Mouse (Mus musculus) liver, embryonic 12.5 days (tissue): ENCODE measurements at regions not wholly inside any gene's neighbourhood (a gene's known extent, or its start where the extent isn't known, plus 50 kb on each side); places are given as distances from the start of the nearest gene placed in this dataset.

Experiments used
- ATAC-seq: fragments of 200-750 bp; cut with Nextera tagmentation; 2 replicates; pipeline ENCODE4 v1.8.0; 2017; ENCODE audit warnings: moderate number of reproducible peaks, mild to moderate bottlenecking, moderate library complexity
- H3K27ac ChIP-seq: fragments of 300-500 bp; sonication (generic); 2 replicates; pipeline ENCODE4 v1.5.1; 2016; ENCODE audit warnings: mild to moderate bottlenecking
- H3K27me3 ChIP-seq: fragments of 300-500 bp; sonication (generic); replicated peaks from 2 replicates; pipeline ENCODE4 v1.6.1; 2016; ENCODE audit warnings: mild to moderate bottlenecking, moderate library complexity
- H3K36me3 ChIP-seq: fragments of 300-500 bp; sonication (generic); 2 replicates; pipeline ENCODE4 v1.6.1; 2016; ENCODE audit warnings: mild to moderate bottlenecking, moderate library complexity
- H3K4me1 ChIP-seq: fragments of 300-500 bp; sonication (generic); 2 replicates; pipeline ENCODE4 v1.6.1; 2016
- H3K4me2 ChIP-seq: fragments of 300-500 bp; sonication (generic); 2 replicates; pipeline ENCODE4 v1.6.1; 2016; ENCODE audit warnings: mild to moderate bottlenecking, moderate library complexity
- H3K4me3 ChIP-seq: fragments of 300-500 bp; sonication (generic); 2 replicates; pipeline ENCODE4 v1.5.1; 2016; ENCODE audit warnings: mild to moderate bottlenecking, moderate library complexity
- H3K9ac ChIP-seq: fragments of 300-500 bp; sonication (generic); 2 replicates; pipeline ENCODE4 v1.6.1; 2016; ENCODE audit warnings: mild to moderate bottlenecking, moderate library complexity
- H3K9me3 ChIP-seq: fragments of 300-500 bp; sonication (generic); replicated peaks from 2 replicates; pipeline ENCODE4 v1.6.1; 2016; ENCODE audit warnings: mild to moderate bottlenecking, moderate library complexity
- WGBS: fragments of 180-500 bp; shearing (Covaris S2); methylation state at CpG from one replicate; pipeline ENCODE4 v1.1.7; 2016; ENCODE audit not compliant: insufficient replicate concordance; 5-methylcytosine and 5-hydroxymethylcytosine counted together

DNA sequence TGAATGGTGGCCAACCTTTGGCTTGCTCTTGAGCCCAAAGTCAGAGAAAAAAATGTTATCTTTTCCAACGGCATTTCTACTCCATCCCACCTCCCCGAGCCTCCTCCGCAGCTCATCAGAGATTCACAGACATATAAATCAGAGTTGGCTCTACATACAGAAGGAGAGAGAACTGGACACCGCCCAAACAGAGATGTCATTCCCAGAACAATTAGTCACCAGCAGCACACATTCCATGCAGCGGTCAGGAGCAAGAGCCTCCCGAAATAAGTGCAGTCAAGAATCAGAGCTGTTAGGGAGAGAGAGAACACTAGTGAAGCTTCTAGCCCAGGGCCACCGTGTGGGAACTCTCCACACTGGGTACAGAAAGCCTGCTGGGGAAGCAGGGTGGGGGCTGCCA lies 121.2 kb upstream of the Dyrk2 start:
- no peak for ATAC-seq
- WGBS = 68% methylated on average over 7 of the region's 7 CpGs
- H3K9ac ChIP-seq = no peak overlapping the region

DNA sequence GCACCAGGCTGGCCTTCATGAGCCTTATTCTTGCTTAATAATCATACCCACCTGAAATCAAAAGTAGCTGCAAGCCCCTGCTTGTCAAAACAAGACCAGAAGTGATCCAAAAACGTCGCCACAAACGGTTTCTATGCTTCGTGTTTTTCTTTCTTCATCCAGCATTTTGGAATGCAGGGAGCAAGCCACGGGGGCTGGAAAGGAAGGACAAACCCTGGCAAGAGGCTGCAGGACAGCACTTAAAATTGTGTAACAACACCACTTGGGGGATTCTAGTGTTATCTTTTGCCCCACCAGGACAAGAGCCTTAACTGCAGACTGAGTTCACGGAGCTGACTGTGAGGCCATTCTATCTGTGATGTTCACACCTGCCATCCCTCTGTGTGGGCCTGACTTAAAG lies 120.5 kb upstream of the Dyrk2 start:
- H3K4me2 ChIP-seq = no peak overlapping the region
- WGBS = 65% methylated on average over 6 of the region's 6 CpGs
- no peaks in the 10 kb centered on the region for H3K4me1 ChIP-seq
- H3K36me3 ChIP-seq = no peaks in the 10 kb centered on the region
- no peak overlapping the region for H3K9ac ChIP-seq
- no peak for ATAC-seq
- no peaks in the 10 kb centered on the region for H3K27me3 ChIP-seq
- no peak overlapping the region for H3K4me3 ChIP-seq
- H3K9me3 ChIP-seq = no peaks in the 10 kb centered on the region
- no peak overlapping the region for H3K27ac ChIP-seq

More for the DNA sequence above, 121.2 kb upstream of the Dyrk2 start:
- Histone ChIP-seq H3K4me1 (no peaks in the 10 kb centered on the region), H3K4me2 (no peak overlapping the region), H3K4me3 (no peak overlapping the region), H3K36me3 (no peaks in the 10 kb centered on the region), H3K27ac (no peak overlapping the region), H3K27me3 (no peaks in the 10 kb centered on the region), H3K9me3 (no peaks in the 10 kb centered on the region)

DNA sequence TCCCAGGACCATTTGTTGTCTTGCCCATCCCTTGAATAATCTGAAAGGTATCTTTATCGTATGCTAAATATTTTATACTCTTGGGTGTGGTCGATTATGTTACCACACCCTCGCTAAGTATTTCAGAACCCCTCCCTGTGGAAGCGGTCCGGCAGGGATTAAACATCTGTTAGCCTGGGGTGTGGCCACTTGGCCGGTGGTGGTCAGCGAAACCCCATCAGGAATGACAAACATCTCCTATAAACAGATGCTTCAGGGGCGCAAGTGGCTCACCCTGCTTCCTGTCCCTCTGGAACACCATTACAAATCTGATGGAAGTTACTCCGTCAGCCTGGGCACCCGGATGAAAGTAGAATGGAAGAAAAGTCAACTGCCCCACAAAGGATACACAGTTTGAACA lies 119.8 kb upstream of the Dyrk2 start:
- no peaks in the 10 kb centered on the region for H3K4me1 ChIP-seq
- H3K27ac ChIP-seq = no peak overlapping the region
- H3K36me3 ChIP-seq = no peaks in the 10 kb centered on the region
- H3K9me3 ChIP-seq = no peaks in the 10 kb centered on the region
- H3K27me3 ChIP-seq = no peaks in the 10 kb centered on the region
- H3K4me2 ChIP-seq = no peak overlapping the region
- ATAC-seq = no peak
- no peak overlapping the region for H3K9ac ChIP-seq
- 71% methylated on average over 10 of the region's 10 CpGs for WGBS
- no peak overlapping the region for H3K4me3 ChIP-seq

DNA sequence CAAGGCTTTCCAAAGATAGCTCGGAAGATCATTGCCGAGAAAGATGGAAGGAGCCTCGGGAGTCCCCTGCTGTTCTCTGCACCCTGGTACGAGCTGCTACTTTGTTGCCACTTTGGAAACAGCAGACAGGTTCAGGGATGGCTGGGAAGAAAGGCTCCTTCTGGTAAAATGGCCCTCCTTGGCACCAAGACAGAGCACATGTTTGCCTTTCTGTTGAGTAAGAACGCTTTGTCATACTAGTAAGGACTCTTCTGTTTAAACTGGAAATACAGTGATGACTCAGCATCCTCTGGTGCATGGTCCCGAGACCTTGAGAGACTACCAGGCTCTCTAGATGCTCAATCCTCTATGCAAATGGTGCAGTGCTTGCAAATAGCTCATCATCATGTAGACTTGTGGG lies 118.2 kb upstream of the Dyrk2 start:
- Histone ChIP-seq H3K9me3 (peaks cover 13% of the 10 kb centered on the region), H3K9ac (no peak overlapping the region), H3K4me1 (no peaks in the 10 kb centered on the region), H3K27me3 (no peaks in the 10 kb centered on the region), H3K4me2 (no peak overlapping the region), H3K4me3 (no peak overlapping the region), H3K36me3 (no peaks in the 10 kb centered on the region), H3K27ac (no peak overlapping the region)
- WGBS = 76% methylated on average over 6 of the region's 6 CpGs
- no peak for ATAC-seq

DNA sequence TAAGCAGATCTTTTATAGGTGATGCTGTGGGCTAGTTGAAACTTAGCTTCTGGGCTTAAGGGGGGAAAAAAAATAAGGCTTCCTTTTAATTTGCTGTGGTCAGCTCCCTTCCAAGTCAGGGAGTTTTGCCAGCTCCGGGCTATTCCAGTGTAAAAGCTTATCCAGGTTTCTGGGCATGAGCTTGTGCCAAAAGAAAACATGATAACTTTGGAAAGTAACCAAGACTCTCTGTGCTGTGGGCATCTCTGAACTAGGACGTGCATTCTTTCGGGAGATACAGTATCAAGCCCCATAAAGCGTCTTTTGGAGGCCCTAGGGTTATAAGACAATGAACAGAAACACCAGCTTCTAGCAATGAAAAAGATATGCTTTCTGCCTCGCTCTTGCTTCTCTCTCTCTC lies 114.6 kb upstream of the Dyrk2 start:
- Histone ChIP-seq H3K4me3 (no peak overlapping the region), H3K27ac (no peak overlapping the region), H3K4me1 (no peaks in the 10 kb centered on the region), H3K9me3 (peaks cover 13% of the 10 kb centered on the region), H3K27me3 (no peaks in the 10 kb centered on the region), H3K9ac (no peak overlapping the region), H3K4me2 (no peak overlapping the region), H3K36me3 (no peaks in the 10 kb centered on the region)
- ATAC-seq = no peak
- WGBS = 83% methylated on average over 5 of the region's 5 CpGs

DNA sequence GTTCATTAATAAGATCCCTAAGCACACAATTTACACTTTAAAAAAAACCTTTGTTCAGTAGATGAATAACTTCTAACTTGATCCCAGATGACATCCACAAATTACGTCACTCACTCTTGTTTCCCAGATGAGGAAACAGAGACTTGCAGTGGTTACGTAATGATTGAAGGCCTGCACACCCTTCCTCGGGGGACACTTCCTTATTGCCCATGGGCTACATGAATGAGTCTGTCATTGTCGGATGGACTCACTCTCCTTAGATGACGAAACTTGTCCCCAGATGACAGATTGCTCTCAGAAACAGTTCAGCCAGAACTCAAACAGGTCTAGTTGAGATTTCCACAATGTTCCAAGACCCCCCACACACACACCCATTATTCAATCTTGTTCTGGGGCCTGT lies 111.4 kb upstream of the Dyrk2 start:
- Histone ChIP-seq H3K4me1 (no peaks in the 10 kb centered on the region), H3K9me3 (peaks cover 13% of the 10 kb centered on the region), H3K4me2 (no peak overlapping the region), H3K9ac (no peak overlapping the region), H3K27ac (no peak overlapping the region), H3K36me3 (no peaks in the 10 kb centered on the region), H3K27me3 (no peaks in the 10 kb centered on the region; the same call in 1 of the 2 replicates), H3K4me3 (no peak overlapping the region)
- no peak for ATAC-seq
- WGBS = 39% methylated on average over 5 of the region's 5 CpGs

DNA sequence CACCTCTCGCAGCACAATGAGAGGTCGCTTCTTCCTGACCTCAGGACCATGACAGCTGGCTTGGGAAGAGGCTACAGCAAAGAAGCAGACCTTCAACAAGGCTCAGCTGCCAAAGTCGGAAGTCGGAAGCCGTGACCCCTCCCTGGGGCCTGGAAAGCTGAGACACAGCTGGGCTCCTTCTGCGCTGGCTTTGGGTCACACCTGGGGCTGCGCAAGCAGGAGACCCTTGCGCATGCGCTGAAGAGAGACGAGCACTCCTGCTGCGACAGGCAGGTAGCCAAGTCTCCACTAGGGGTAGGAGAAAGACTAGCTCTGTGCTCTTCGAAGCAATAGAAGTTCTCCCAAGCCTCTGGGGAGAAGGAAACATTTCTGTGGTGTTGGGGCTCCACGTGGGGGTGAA lies 109.3 kb upstream of the Dyrk2 start:
- no peaks in the 10 kb centered on the region for H3K36me3 ChIP-seq
- no peaks in the 10 kb centered on the region for H3K4me1 ChIP-seq
- H3K9me3 ChIP-seq = peaks cover 10% of the 10 kb centered on the region
- no peak overlapping the region for H3K27ac ChIP-seq
- H3K27me3 ChIP-seq = no peaks in the 10 kb centered on the region; the same call in 1 of the 2 replicates
- no peak overlapping the region for H3K4me2 ChIP-seq
- no peak for ATAC-seq
- H3K9ac ChIP-seq = no peak overlapping the region
- no peak overlapping the region for H3K4me3 ChIP-seq
- WGBS = 41% methylated on average over 13 of the region's 13 CpGs

DNA sequence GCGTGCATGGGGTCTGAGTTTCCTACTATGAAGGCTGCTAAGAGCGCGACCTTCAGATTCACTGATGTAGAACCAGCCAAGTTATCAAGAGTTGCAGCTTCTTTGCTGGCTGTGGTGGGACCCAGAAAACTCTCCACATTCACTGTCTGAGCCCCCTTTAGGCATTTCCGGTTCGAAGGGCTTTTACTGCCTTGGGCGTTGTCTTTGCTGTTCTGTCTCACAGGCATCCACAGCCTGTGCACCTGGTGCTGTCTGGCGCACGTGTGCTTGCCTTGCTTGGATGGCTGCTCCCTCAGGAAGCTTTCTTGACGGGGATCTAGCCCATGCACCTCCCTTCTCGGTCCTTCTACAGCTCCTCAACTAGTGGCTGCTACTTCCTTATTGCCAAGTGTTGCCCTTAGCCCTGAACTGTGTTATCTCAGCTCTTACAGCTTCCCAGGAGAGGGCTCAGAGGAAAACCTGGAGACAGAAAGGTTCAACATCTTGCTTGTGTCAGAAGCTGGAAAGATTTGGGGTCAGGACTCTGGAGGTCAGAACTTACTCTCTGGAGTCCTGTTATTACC lies 108.3 kb upstream of the Dyrk2 start:
- Histone ChIP-seq H3K9ac (no peak overlapping the region), H3K4me2 (no peak overlapping the region), H3K4me3 (no peak overlapping the region), H3K27ac (no peak overlapping the region), H3K27me3 (no peaks in the 10 kb centered on the region; the same call in 1 of the 2 replicates), H3K36me3 (no peaks in the 10 kb centered on the region), H3K4me1 (no peaks in the 10 kb centered on the region), H3K9me3 (no peaks in the 10 kb centered on the region)
- ATAC-seq = no peak
- 61% methylated on average over 10 of the region's 10 CpGs for WGBS

DNA sequence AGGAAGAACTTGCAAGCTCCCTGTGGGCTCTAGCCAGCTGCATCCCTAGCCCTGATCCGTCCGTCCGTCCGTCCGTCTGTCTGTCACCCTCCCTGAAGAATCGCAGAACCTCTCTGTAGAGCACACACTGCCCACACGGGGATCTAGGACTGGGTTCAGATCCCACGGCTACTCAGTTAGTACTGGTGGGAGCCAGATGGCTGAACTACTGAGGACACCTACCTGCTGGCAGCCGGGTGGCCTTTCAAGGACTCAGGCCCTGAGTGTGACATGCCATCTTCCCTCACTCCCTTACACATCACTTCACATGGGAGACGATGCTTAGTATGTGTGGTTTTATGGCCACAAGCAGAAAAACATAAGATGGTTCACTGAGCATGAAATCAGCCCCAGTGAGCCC lies 106.4 kb upstream of the Dyrk2 start:
- no peaks in the 10 kb centered on the region for H3K36me3 ChIP-seq
- WGBS = 81% methylated on average over 10 of the region's 10 CpGs
- H3K27ac ChIP-seq = no peak overlapping the region
- no peak overlapping the region for H3K4me2 ChIP-seq
- H3K9me3 ChIP-seq = no peaks in the 10 kb centered on the region
- H3K27me3 ChIP-seq = no peaks in the 10 kb centered on the region; the same call in 1 of the 2 replicates
- H3K4me3 ChIP-seq = no peak overlapping the region
- no peak for ATAC-seq
- H3K9ac ChIP-seq = no peak overlapping the region
- H3K4me1 ChIP-seq = no peaks in the 10 kb centered on the region

DNA sequence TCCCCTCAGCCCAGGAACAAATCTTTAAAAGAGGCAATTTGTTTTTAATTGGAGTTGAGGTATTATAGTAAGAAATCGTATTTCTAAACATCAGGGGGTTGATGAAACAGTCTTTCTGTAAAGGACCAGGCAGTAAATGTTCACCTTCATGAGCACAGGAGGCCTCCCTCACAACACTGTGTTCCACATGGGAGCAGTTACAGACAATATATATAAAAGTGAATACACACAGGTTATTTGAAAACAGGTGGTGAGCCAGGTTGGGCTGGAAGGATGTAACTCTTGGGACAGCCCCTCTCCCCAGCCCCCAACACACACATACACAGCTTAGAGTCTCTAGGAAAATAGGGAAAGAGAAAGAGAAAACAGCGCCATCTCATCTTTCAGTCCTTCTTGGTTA lies 105.8 kb upstream of the Dyrk2 start:
- Histone ChIP-seq H3K4me2 (no peak overlapping the region), H3K4me1 (no peaks in the 10 kb centered on the region), H3K27me3 (no peaks in the 10 kb centered on the region; the same call in 1 of the 2 replicates), H3K4me3 (no peak overlapping the region), H3K36me3 (no peaks in the 10 kb centered on the region), H3K9me3 (no peaks in the 10 kb centered on the region), H3K9ac (no peak overlapping the region), H3K27ac (no peak overlapping the region)
- no peak for ATAC-seq
- 87% methylated on average over 2 of the region's 2 CpGs for WGBS

DNA sequence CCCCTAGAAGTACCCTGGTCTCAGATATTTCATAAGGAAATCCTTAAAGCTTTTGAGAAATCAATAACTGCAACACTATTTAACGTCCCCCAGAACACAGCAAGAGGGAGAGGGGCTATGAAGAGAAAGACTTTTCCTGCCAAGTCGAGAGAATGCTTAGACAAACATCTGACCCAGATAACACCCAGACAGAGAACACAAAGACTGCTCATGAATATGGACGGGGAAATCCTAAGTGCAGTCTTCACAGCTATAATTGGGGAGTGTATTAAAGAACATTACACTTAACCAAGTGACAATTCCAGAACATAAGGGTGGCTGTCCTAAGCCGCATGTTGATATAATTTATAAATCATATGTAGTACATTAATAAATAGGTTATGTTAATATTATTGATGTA lies 103.3 kb upstream of the Dyrk2 start:
- 57% methylated on average over 4 of the region's 4 CpGs for WGBS

DNA sequence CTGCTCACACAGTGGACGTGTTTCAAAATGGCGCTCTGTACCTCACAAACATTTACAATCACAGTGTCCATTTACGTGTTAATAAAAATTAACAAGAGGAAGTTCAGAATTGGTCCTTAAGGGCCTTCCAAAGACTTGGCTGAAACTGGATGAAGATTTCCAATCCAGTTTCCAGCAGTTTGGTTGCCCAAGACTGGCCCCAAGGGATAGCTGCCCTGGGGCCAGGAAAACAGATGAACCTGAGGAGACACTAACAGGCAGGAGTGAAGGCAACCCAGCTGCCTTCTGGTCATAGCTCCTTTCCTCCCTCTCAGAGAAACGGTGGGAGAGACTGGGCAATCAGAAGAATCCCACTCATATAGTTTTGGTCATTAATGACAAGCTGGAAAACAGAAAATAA lies 102.6 kb upstream of the Dyrk2 start:
- 65% methylated on average over 4 of the region's 4 CpGs for WGBS
- no peak overlapping the region for H3K4me3 ChIP-seq
- no peak for ATAC-seq
- no peak overlapping the region for H3K4me2 ChIP-seq
- no peak overlapping the region for H3K27ac ChIP-seq
- no peaks in the 10 kb centered on the region for H3K36me3 ChIP-seq
- H3K9me3 ChIP-seq = no peaks in the 10 kb centered on the region
- no peak overlapping the region for H3K9ac ChIP-seq
- H3K27me3 ChIP-seq = no peaks in the 10 kb centered on the region; the same call in 1 of the 2 replicates
- H3K4me1 ChIP-seq = no peaks in the 10 kb centered on the region

More for the DNA sequence above, 103.3 kb upstream of the Dyrk2 start:
- no peaks in the 10 kb centered on the region for H3K36me3 ChIP-seq
- H3K4me2 ChIP-seq = no peak overlapping the region
- H3K9ac ChIP-seq = no peak overlapping the region
- no peak overlapping the region for H3K27ac ChIP-seq
- no peaks in the 10 kb centered on the region for H3K9me3 ChIP-seq
- ATAC-seq = no peak
- no peaks in the 10 kb centered on the region for H3K4me1 ChIP-seq
- no peak overlapping the region for H3K4me3 ChIP-seq
- no peaks in the 10 kb centered on the region; the same call in 1 of the 2 replicates for H3K27me3 ChIP-seq

DNA sequence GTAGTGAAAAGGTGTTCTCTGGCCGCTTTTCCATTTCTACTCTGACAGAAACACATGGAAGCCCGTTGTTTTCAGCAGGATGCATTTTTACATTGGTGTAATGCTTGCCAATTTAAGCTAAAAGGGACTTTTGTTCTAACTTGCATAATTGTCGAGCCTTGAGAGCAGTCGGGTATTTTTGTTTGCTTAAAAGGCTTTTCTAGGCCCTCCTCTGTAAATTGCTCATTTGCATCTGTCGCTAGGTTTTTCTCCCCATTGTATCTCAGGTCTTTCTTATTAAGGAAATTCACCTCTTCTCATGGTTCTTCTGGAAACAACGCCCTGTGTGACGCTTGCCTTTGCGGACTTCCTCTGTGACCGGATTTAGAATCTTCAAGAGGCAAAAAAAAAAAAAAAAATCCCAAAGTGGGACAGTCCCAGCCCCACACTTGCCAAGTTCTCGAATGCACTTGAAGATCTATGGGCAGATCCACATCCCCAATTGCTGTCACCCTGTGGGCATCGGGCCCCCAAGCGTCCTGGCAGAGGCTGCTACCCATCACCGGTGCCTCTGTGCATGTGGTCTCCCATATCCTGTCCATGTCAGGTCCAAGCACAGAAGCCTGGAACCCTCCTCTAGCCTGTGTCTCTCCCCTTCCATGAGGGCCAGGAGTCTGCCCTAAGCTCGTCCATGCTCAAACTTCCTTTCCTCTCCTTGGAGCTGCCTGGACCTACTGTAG lies 100.6 kb upstream of the Dyrk2 start:
- no peak overlapping the region for H3K9ac ChIP-seq
- WGBS = 65% methylated on average over 14 of the region's 14 CpGs
- no peak for ATAC-seq

More for the DNA sequence above, 100.6 kb upstream of the Dyrk2 start:
- no peaks in the 10 kb centered on the region for H3K36me3 ChIP-seq
- no peaks in the 10 kb centered on the region for H3K9me3 ChIP-seq
- no peak overlapping the region for H3K4me3 ChIP-seq
- H3K27ac ChIP-seq = no peak overlapping the region
- H3K4me1 ChIP-seq = no peaks in the 10 kb centered on the region
- no peak overlapping the region for H3K4me2 ChIP-seq
- H3K27me3 ChIP-seq = no peaks in the 10 kb centered on the region
